Mouse (Mus musculus): ENCODE measurements at regions not wholly inside any gene's neighbourhood (a gene's known extent, or its start where the extent isn't known, plus 50 kb on each side); places are given as distances from the start of the nearest gene placed in this dataset.
A peak's percentile ranks its signal among the peaks of the same experiment; 100 is the strongest.

DNA sequence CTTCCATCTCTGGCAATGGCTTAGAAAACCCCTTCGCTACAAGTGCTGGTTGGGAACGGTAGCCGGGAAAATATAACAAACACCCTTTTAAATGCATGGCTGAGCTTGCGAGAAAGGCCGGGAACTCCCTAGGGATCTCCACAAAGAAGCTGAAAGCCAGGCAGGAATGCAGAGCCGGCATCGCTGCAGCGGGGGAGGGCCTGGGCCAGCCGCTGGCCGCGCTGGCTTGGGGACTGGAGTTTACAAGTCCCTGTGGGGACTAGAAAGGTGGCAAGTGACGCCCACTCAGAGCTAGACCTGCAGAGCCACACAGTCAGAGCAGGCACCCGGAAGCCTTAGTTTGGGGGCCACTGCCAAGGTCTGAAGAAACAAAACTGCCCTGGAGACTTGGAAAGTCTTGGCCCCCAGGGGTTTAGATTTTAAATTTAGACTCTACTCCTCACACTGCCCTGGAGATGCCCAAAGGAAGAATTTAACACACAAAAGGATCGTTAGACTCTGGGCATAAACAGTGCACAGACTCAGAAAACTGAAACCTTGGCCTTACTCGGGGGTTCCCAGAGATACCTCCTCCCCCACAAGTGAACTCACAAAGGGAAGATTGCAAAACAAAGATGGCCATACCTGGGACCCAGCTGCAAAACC is 59.4 kb downstream of the 1700001O22Rik start:
- DNase-seq (ENCODE audit: low spot score): peak; percentile 71

DNA sequence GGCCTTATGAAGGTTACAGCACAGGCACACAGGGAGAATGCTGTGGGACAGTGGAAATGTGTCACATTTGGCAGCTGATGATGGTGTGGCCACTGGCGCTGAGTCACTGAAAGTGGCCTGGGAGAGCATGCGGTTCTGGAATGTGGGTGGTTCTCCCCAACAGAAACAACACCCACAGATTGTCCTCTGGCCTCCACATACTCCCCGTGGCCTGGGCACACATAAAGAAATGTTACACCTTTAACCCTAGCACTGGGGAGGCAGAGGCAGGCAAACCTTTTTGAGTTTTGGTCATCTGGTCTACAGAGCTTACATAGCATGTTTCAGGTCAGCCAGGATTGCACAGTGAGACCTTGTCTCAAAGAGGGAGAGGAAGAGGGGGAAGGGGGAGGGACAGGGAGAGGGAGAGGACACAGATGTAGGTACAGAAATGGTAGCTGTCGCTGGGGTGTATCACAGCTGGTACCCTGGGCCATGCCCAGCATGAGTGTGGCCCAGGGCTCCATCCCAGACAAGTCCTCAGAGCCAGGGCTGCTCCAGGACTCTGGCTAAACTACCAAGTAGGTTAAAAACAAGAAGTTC is 60.1 kb downstream of the 1700001O22Rik start:
- DNase-seq (ENCODE audit: low spot score): peak; percentile 71

DNA sequence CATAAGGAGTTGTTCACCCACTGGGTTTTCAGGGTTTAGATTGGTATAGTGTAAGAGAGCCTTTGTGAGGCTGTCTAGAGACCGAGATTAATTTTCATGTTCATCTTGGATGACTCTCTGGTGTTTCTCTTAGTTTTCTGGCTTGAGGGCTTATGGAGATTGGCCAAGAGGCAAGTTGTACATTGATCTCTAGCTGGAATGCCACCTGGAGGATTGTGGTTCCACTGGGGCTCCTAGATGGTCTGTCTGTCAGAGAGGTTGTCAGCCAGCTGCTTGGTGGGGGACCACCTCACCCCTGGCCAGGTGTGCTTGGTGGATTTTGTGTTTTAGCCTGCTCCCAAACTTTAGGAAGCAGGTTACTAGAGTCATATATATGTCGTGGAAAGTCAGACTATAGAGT is 62.0 kb downstream of the 1700001O22Rik start:
- DNase-seq (ENCODE audit: low spot score): no peak

DNA sequence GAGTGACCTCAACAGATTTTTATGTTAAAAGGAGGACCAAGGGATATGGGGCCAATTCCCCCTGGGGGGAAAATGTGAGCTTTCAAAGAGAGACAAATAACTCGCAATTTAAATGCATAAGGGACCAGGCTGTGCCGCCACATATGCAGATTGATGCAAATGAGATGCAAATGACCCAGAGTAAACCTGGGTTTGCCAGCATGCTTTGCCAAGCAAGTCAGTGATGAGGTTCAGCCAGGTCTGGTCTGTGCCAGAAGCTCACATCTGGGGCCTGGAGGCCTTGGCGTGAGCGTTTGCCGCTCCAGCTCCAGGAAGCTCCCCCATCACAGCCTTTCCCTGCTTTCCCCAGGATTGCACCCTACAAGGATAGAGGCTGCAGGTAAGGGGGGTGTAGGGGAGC is 65.7 kb downstream of the 1700001O22Rik start:
- DNase-seq (ENCODE audit: low spot score): no peak

DNA sequence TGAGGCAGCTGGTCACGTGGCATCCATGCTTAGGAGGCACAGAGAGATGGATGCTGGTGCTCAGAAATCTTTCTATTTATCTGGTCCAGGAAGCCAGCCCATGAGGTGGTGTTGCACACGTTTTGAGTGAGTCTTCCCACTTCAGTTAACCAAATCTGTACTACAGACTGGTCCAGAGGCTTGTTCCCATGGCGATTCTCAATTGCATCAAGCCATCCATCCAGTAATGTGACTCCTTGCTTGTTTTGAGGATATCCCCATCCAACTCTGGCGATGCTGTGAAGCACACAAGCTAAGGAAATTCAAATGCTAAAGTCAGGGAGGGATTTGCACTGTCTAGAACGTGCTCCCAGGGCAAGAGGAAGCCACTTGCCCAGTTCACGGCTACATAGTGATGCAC is 66.8 kb downstream of the 1700001O22Rik start:
- no peak for DNase-seq (ENCODE audit: low spot score)

DNA sequence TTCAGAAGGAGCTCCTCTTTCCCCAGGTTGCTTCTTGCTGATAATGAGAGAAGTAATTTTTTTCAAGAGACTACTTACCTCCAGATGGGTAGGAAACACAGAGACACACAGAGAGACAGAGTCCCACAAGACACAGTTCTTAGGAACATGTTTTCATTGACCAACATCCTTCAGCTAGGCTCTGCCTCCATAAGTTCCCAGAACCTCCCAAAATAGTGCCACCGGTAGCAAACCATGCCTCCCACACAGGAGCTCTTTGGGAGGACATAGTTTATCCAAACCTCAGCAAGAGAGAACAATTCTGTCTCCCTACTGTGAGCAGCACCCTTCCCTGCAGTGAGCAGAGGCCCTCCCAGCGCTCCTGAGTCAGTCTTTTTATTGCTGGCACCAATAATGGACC is 67.2 kb downstream of the 1700001O22Rik start:
- no peak for DNase-seq (ENCODE audit: low spot score)

DNA sequence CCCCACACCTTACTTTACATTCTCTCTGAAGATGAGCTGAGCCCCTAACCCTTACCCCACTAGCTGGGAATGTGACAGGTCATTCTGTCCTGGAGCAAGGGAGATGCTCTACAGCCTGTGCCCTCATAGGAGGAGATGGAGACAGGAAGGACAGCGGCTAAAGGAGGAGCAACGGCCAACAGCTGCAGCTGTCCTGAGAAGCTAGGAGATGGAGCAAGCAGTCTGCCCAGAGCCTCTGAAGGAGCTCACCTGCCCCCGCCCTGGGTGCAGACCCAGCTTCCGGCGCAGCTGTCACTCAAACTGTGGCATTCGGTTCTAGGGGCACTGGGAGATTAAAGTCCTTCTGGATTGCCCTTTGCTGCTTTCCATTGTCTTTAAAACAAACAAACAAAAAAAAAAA is 69.6 kb downstream of the 1700001O22Rik start:
- no peak for DNase-seq (ENCODE audit: low spot score)

DNA sequence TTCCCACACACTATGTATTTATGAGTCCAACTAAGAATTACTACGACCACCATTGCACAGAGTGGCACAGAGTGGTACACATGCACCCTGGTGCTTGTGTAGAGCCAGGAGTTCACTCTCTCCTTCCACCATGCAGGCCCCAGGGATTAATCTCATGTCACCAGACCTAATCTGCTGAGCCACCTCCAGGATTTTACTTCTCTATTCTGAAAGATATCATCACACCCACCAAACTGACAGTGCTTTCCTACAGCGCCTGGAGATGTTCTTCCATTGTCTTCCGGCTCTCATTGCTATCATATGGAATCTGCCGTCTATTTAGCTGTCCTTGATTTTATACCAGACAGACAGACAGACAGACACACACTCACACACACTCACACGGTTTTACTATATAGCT is 71.6 kb downstream of the 1700001O22Rik start:
- DNase-seq (ENCODE audit: low spot score): no peak

DNA sequence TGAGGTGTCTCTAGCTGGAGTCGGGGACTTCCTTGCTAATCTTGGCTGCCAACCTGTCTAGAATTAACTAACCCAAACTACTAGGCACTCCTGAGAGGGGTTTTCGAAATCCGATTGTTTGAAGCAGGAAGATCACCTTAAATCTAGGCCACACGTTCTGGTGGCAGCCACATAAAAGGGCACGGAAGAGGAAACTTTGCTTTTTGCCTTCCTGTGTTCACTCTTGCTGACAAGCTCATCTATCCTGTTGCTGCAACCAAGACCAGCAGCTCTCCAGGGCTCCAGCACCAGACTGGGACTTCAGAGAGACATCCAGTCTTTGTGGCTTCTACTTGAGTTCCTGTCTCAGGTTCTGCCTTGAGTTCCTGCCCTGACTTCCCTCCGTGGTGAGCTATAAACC is 75.5 kb downstream of the 1700001O22Rik start:
- DNase-seq (ENCODE audit: low spot score): no peak

DNA sequence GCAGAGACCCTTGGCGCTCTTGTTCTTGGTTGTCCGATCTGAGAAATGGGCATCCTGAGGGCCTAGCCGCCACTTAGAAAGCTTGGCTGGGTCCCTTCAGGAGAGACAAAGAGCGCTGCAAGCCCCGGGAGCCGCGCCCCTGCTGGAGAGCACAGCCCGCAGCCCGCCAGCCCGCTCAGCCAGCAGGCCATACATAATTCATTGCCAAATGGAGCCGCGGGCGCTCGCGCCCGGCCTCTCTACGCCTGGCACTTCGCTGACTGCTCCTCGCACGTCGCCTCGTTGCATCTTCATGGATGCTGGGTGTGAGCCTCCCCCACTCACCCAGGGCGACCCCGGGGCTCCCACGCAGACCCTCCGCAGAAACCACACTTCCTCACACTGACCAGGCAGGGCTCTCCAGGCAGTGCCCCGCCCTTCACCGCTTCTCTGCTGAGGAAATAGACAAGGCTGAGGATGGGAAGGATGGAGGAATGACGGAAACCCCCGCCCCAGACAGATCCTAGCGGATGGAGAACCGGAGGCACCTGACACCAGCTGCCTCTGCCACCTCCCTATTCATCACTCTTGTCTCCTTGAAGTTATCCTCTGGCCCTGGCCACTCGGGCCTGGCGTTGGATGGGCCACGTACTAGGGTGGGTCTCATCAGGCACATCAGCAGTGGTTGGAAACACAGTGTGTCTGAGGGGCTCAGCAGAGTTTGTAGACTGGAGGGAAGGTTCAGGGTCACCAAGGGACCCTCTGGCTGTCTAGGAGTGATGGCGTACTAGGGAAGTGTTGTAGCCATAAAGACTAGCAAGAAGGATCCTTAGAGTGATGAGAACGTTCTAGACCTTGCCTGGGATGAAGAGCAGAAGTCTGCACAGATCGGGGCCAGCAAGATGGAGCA is 77.6 kb downstream of the 1700001O22Rik start:
- DNase-seq (ENCODE audit: low spot score): no peak

DNA sequence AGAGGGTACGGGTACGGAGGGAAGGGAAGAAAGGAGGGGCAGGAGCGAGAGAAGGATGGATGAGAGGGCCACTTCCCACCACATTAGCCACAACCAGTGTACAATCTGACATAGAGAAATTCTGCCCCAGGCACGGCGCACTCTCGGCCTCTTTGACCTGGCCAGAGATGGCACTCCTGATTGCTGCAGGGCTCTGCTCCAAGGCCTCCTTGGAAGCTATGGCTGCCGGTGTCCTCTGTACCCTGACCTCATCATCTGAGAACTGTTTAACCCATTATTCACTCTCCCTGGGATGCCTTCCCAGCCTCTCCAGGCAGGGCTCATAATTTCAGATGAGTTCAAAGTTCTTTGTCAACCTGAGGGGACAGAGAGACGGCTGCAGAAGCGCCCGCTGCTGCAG is 78.3 kb downstream of the 1700001O22Rik start:
- no peak for DNase-seq (ENCODE audit: low spot score)

DNA sequence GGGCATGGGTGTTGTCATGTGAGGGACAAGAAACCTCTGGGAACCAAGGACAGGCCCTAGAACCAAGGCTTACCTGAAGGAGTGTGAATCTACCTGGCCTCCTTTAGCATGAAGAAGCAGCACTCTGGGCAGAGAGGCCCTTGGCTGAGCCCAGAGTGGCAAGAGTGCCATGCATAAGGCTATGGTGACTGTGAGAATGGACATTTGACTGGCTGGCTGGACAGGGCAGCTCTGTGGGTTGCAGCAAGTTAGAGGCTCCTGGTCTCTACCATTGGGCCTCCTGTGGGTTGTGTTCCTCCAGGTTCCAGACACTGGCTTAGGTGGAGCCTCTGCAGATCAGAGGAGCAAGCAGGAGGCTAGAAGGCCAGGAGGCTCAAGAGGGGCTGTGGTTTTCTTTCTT is 78.9 kb downstream of the 1700001O22Rik start:
- DNase-seq (ENCODE audit: low spot score): no peak

DNA sequence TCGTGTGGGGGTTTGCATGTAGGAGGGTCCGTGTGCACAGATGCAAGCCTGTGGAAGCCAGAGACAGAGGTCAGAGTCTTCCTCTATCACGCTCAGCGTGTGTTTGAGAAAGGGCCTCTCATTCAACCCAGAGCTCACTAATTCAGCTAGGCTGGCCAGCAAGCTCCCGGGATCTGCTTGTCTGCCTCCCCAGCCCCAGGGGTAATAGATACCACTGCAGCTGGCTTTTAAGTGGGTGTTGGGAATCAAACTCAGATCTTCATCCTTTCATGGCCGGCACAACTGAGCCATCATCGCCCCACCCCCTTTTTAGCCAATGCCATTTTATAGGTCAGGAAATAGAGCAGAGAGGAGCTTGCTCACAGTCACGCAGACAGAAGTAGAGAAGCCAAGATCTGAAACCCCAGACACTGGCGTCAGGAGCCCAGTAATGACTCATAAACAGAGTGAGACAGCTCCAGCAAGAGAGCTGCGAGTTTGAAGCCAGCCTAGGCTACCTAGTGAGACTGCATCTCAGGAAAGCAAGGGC is 80.3 kb downstream of the 1700001O22Rik start:
- DNase-seq (ENCODE audit: low spot score): peak; percentile 84

DNA sequence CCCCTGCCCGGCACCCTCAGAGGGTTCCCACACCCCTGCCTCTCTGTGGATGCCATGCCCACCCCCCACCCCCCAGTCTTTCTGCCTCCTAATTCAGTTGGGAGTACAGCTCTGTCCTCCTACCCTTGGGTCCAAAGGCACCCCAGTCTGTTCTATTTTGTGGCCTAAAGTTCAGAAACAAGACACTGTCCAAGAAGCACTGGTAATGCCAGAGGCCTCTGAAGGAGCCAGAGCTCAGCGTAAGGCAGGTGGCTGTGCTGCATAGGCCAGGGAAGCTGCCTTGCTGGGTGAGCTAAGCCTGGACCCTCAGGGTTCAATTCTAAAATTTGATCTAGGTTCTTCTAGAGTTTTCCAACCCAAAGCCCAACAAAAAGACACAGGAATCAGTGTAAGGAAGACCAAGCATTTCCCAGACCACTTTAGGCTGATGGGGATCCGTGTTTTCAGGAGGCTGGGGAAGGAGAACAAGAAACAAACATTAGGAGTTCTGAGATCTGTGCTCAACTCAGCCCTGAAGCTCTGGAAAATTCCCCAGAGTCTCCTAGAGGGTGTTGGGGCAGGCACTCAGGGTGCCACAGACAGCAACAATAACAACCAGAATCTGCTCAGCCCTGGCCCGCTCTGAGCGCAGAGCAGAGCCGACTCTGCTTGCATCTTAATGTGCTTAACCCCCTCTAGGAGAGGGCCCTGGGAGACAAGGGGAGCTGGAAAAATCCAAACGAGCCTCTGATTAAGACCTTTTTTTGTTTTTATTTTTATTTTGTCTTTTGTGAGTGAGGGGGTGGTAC is 81.0 kb downstream of the 1700001O22Rik start:
- peak; percentile 45 for DNase-seq (ENCODE audit: low spot score)

DNA sequence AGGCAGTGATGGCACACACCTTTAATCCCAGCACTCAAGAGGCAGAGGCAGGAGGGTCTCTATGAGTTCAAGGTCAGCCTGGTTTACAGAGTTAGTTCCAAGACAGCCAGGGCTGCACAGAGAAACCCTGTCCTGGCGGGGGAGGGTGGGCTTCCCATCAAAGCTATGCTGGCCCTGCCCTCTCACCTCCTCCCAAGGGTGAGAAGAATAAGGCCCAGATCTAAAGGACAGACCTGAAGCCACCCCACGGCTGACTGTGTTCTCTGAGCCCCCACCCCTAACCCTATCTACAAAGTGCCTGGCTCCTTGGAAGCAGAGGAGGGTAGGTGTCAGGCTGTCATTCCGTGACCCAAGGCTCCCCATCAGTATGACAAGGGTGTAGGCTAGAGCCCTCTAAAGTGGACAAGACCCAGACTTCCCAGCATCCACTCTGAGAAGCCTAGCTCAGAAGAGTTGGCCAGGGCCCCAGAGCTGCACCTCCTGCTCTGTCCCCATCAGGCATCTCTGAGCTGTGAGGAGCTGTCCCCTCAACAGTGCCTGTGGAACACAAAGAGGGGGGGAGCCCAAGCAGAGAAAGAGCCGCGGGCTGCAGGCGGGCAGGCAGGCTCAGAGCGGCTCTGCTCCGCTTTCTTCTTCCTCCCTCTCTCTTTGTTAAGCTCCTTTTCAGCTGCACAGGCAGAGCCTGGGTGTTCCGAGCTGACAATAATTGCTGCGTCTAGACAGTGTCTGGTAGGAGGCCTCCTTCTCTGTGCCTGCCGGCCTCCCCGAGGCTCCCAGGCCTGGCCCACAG is 81.8 kb downstream of the 1700001O22Rik start:
- peak; percentile 34 for DNase-seq (ENCODE audit: low spot score)

DNA sequence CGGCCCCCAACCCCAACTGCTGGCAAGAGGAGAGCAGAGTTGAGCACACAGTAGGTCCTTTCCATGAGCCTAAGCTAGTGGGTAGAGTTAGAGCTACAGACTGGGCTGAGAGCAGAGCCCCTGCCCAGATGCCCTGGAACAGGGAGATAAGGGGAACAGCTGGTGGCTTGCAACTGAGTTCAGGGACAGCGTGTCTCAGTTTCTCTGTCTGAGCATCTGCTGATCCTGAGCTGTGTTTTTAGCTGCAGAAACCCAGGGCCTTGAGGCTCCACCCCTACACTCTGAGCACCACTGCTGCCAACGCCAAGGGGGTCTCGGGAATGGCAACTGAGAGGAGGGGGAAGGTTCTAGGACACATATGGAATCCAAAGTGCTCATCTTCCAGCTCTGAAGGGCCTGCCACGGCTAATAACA is 82.4 kb downstream of the 1700001O22Rik start:
- DNase-seq (ENCODE audit: low spot score): no peak

DNA sequence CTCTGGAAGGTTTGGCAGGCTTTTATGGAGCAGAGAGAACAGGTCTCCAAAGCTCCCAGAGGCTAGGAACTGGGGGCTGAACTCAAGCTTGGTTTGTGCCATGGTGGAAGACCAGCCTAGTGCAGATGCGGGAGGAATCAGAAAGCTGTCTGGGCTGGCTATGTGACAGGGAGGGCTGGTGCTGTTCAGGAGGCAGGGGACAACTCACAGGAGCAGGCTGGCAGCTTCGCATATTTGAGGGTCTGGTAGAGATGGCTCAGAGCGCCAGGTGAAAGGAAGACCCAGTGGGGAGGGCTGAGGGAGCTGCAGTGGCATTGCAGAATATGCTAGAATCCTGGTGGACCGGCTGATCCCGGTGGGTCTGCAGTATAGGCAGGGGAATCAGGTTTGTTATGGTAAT is 83.2 kb downstream of the 1700001O22Rik start:
- DNase-seq (ENCODE audit: low spot score): no peak

DNA sequence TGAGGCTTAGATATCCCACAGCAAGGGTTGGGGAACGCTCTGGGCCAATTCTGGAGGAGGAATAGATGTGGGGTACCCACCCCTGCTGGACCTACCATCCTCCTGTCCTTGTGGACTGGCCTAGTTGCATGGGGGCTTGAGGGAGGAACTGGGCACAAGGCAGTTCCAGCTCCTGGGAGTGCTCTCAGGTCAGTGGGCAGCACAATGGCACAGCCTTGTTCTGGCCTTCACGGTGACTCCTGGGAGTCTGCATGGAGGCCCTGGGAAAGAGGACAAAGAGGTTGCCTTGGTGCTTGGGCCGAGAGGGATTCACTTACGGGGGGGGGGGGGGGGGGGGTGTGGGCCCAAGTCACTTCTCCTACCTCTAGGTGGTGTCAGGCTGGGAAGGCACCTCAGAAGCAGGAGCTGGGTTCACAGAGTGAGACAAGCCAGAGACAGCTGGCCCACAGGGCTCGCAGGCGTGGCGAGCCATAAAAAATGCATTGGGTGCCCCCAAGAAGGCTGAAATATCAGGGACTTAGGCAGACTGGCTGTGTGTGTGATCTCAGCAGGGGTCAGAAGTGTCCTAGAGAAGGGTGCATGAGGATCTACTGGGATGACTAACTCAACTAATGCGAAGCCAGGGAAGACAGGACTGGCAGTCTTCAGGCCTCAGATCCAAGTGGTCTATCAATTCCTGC is 83.7 kb downstream of the 1700001O22Rik start:
- DNase-seq (ENCODE audit: low spot score): peak; percentile 55

DNA sequence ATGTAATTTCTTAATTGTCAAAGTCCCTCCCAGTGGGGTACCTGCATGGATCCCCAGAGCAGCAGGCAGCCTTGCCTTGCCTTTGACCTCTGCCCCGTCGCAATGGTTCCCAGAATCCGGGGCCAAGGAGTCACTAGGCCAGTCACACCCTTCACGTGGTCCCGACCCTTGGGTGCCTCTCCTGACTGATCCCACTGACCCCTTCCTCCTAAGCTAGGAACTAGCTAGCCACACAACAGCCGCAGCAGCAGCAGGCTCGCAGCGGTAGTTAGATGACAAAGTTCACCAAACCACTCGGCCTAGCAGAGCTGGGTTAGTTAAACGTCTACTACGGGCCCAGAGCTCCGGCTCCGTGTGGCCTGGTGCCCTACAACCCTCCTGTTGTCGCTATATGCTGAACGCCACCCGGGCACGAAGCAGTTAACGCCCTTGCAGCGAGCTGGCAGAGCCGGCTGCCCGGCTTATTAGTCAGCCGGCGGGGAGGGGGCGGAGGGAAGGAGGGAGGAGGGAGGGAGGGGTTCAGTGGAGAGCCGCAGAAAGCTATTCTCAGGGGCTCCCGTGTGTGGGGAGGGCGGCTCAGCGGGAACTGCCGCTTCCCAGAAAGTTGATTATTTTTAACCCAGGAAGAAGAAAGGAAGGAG is 84.6 kb downstream of the 1700001O22Rik start:
- peak; percentile 93 for DNase-seq (ENCODE audit: low spot score)

DNA sequence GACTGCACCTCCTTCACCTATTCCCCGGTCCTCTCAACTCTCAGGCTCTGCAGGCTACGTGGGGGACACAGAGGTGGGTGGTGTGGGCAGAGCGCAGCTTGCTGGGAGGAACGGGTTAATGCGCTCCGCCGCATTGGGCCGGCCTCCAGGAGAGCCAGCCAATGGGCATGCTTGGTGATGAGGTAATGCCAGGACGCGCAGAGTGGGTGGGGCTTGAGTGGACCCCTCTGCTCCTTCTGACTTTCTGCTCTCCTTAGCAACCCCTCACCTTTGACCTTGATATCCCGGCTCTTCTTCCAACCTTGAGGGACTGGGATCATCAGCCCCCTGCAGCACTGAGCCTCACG is 85.2 kb downstream of the 1700001O22Rik start:
- DNase-seq (ENCODE audit: low spot score): peak; percentile 82

All from adipocyte (in vitro differentiated cells).